Mouse (Mus musculus) limb, embryonic 14.5 days (tissue): Measurements from ENCODE around the gene Pcca. TPM values are rescaled to one million over a fixed set of nuclear protein-coding genes. Genes with fewer than 3 reads are reported as not detected.

Experiments used
- ATAC-seq: fragments of 200-750 bp; cut with Nextera tagmentation; 2 replicates; pipeline ENCODE4 v1.8.0; 2017; ENCODE audit warnings: low read depth, moderate number of reproducible peaks, moderate TSS enrichment; ENCODE audit not compliant: low FRiP score
- DNase-seq: peaks from one replicate; pipeline ENCODE4 v3.0.0-alpha.2; 2015; ENCODE audit warnings: low spot score
- H3K27ac ChIP-seq: fragments of 300-500 bp; sonication (generic); replicated peaks from 2 replicates; pipeline ENCODE4 v1.5.1; 2014; ENCODE audit warnings: low read depth, mild to moderate bottlenecking, low read length, moderate library complexity, mixed read lengths
- H3K27me3 ChIP-seq: fragments of 300-500 bp; sonication (generic); 2 replicates; pipeline ENCODE4 v1.6.1; 2014; ENCODE audit warnings: low read length, mixed read lengths; ENCODE audit not compliant: control insufficient read depth, insufficient read depth
- H3K36me3 ChIP-seq: fragments of 300-500 bp; sonication (generic); 2 replicates; pipeline ENCODE4 v1.6.1; 2014; ENCODE audit warnings: mild to moderate bottlenecking, low read length, moderate library complexity, mixed read lengths; ENCODE audit not compliant: control insufficient read depth, insufficient read depth
- H3K4me1 ChIP-seq: fragments of 300-500 bp; sonication (generic); 2 replicates; pipeline ENCODE4 v1.6.1; 2014; ENCODE audit warnings: antibody characterized with exemption, low read length, mixed read lengths; ENCODE audit not compliant: control insufficient read depth, insufficient read depth
- H3K4me2 ChIP-seq: fragments of 300-500 bp; sonication (generic); replicated peaks from 2 replicates; pipeline ENCODE4 v1.6.1; 2014; ENCODE audit warnings: low read depth, mild to moderate bottlenecking, low read length, moderate library complexity; ENCODE audit not compliant: severe bottlenecking
- H3K4me3 ChIP-seq: fragments of 300-500 bp; sonication (generic); replicated peaks from 2 replicates; pipeline ENCODE4 v1.5.1; 2014; ENCODE audit warnings: low read length
- H3K9ac ChIP-seq: fragments of 300-500 bp; sonication (generic); 2 replicates; pipeline ENCODE4 v1.6.1; 2014; ENCODE audit warnings: mild to moderate bottlenecking, low read depth, low read length, moderate library complexity; ENCODE audit not compliant: severe bottlenecking
- H3K9me3 ChIP-seq: fragments of 300-500 bp; sonication (generic); 2 replicates; pipeline ENCODE4 v1.6.1; 2016; ENCODE audit warnings: low read length; ENCODE audit not compliant: control insufficient read depth
- POLR2A ChIP-seq: fragments of 200-500 bp; IDR thresholded peaks from 2 replicates; pipeline ENCODE4 v1.8.0; 2012; ENCODE audit warnings: inconsistent platforms, mild to moderate bottlenecking, moderate library complexity, borderline replicate concordance; ENCODE audit not compliant: insufficient read depth, insufficient read length; ENCODE audit errors: extremely low read depth
- WGBS: fragments of 180-500 bp; shearing (Covaris S2); extraction: QIAGEN DNeasy Blood & Tissue Kit; methylation state at CpG from one replicate; pipeline ENCODE4 v1.1.7; 2014; 5-methylcytosine and 5-hydroxymethylcytosine counted together
- polyA plus RNA-seq, 2 experiments: library from polyadenylated mRNA; depleted of rRNA in 1 of 2; stranded (reverse) in 1 of 2; unstranded in 1 of 2; fragments of >200 nt; fragmentation: Nextera tagmentation in 1 of 2; extraction: Ambion mirVana in 1 of 2; gene quantifications; 2 replicates each; pipeline versions ENCODE4 v1.2.1 to v1.2.3; 2012 to 2014

Pcca gene
- polyA plus RNA-seq, 2 experiments = 15.7 to 17.3 TPM

- DNase-seq (no peak), ATAC-seq (no peak)
- Histone ChIP-seq H3K27ac (no peak overlapping the region), H3K4me2 (no peak overlapping the region), H3K9ac (no peak overlapping the region), H3K4me3 (no peak overlapping the region), H3K9me3 (no peaks in the 10 kb centered on the region), H3K36me3 (peaks cover 5% of the 10 kb centered on the region; the same call in 1 of the 2 replicates), H3K4me1 (no peaks in the 10 kb centered on the region), H3K27me3 (no peaks in the 10 kb centered on the region)
- 79% methylated on average over 5 of the region's 5 CpGs for WGBS
- TF ChIP-seq POLR2A = no peak
Measured at GRCm38 (mm10) chr14:122920011-122920410, 385.9 kb downstream of the Pcca start.

GRCm38 (mm10) chr14:122936460-122936859, 402.3 kb downstream of the Pcca start:
- 87% methylated on average over 1 of the region's 1 CpGs for WGBS
- H3K36me3 ChIP-seq = peaks cover 18% of the 10 kb centered on the region
- no peak overlapping the region for H3K4me2 ChIP-seq
- TF ChIP-seq POLR2A = no peak
- DNase-seq = no peak
- no peak overlapping the region for H3K27ac ChIP-seq
- H3K4me3 ChIP-seq = no peak overlapping the region
- no peak overlapping the region for H3K9ac ChIP-seq
- no peak for ATAC-seq
- no peaks in the 10 kb centered on the region for H3K27me3 ChIP-seq
- no peaks in the 10 kb centered on the region for H3K4me1 ChIP-seq
- no peaks in the 10 kb centered on the region for H3K9me3 ChIP-seq

Other genes starting within 250 kb of the Pcca start
- not detected in 2 replicates for gene Gm5089, start 83.2 kb upstream of the Pcca start, polyA plus RNA-seq (2012; rRNA removed)
- gene Gm5089, start 83.2 kb upstream of the Pcca start, polyA plus RNA-seq (2014; fragmentation: Nextera tagmentation; extraction: Ambion mirVana) = 0.25 TPM in 1 of 2 replicates, not detected in the other
- gene Zic5, start 68.6 kb upstream of the Pcca start, polyA plus RNA-seq (2012; rRNA removed) = 0.47 and 1.3 TPM in 2 replicates
- 0.76 and 0.94 TPM in 2 replicates for gene Zic5, start 68.6 kb upstream of the Pcca start, polyA plus RNA-seq (2014; fragmentation: Nextera tagmentation; extraction: Ambion mirVana)
- gene Zic2, start 58.9 kb upstream of the Pcca start, polyA plus RNA-seq (2012; rRNA removed) = 4.0 and 6.0 TPM in 2 replicates
- gene Zic2, start 58.9 kb upstream of the Pcca start, polyA plus RNA-seq (2014; fragmentation: Nextera tagmentation; extraction: Ambion mirVana) = 0.80 and 1.1 TPM in 2 replicates
- not detected in 2 replicates for gene Gm10837, start 43.7 kb upstream of the Pcca start, polyA plus RNA-seq (2012; rRNA removed)
- 0.12 TPM in 1 of 2 replicates, not detected in the other for gene Gm10837, start 43.7 kb upstream of the Pcca start, polyA plus RNA-seq (2014; fragmentation: Nextera tagmentation; extraction: Ambion mirVana)